28 mouse cellular contexts compared by ENCODE assay signal in genomic region chr13:54491381-54491780, GRCm38 (mm10). TPM values are rescaled to one million over a fixed set of nuclear protein-coding genes. Genes with fewer than 3 reads are reported as not detected.
DNase-seq lines count a peak whose midpoint lies in the region; ATAC-seq and TF ChIP-seq lines count a peak whose summit lies in the region.
"Had no signal": no experiment of that assay in that cellular context is flagged by ENCODE, and none has a peak within 500 bp of the region (broad histone marks: within the 10 kb centered on the region; RNA-seq: fewer than 3 reads in every experiment).

No protein-coding gene starts in this region.

- no peaks in the 10 kb centered on the region for H3K36me3 ChIP-seq in hindbrain, postnatal 0 days (ENCODE audit: insufficient read depth, low read length)
- no peaks in the 10 kb centered on the region for H3K36me3 ChIP-seq in hindbrain, embryonic 16.5 days (ENCODE audit: control insufficient read depth, insufficient read depth, low read length)
- H3K36me3 ChIP-seq in midbrain, postnatal 0 days (ENCODE audit: insufficient read depth, low read length): no peaks in the 10 kb centered on the region
- no peaks in the 10 kb centered on the region for H3K36me3 ChIP-seq in midbrain, embryonic 16.5 days (ENCODE audit: control insufficient read depth, insufficient read depth, low read length)
- H3K36me3 ChIP-seq: embryonic facial prominence, embryonic 13.5 days; embryonic facial prominence, embryonic 15.5 days; forebrain, embryonic 10.5 days; forebrain, embryonic 12.5 days; G1E had no signal

- no peaks in the 10 kb centered on the region for H3K27me3 ChIP-seq in hindbrain, postnatal 0 days (ENCODE audit: insufficient read depth, low read length)
- no peaks in the 10 kb centered on the region for H3K27me3 ChIP-seq in hindbrain, embryonic 16.5 days (replicated peaks; ENCODE audit: control insufficient read depth, insufficient read depth, low read length)
- H3K27me3 ChIP-seq in midbrain, postnatal 0 days (ENCODE audit: insufficient read depth, low read length): no peaks in the 10 kb centered on the region
- H3K27me3 ChIP-seq in midbrain, embryonic 16.5 days (ENCODE audit: control insufficient read depth, insufficient read depth, low read depth, low read length): no peaks in the 10 kb centered on the region
- H3K27me3 ChIP-seq: CH12.LX; embryonic facial prominence, embryonic 13.5 days; embryonic facial prominence, embryonic 15.5 days; forebrain, embryonic 12.5 days had no signal

- 68% methylated on average over 6 of the region's 6 CpGs for WGBS in hindbrain, postnatal 0 days
- 79% methylated on average over 6 of the region's 6 CpGs for WGBS in hindbrain, embryonic 16.5 days
- 77% methylated on average over 6 of the region's 6 CpGs for WGBS in midbrain, postnatal 0 days
- WGBS in midbrain, embryonic 16.5 days: 82% methylated on average over 6 of the region's 6 CpGs

- H3K9ac ChIP-seq in hindbrain, postnatal 0 days (replicated peaks; ENCODE audit: low read length): no peak overlapping the region
- H3K9ac ChIP-seq in hindbrain, embryonic 16.5 days (ENCODE audit: low read depth, low read length): no peak overlapping the region
- no peak overlapping the region for H3K9ac ChIP-seq in midbrain, postnatal 0 days (replicated peaks; ENCODE audit: low read length, poor library complexity, severe bottlenecking)
- H3K9ac ChIP-seq in midbrain, embryonic 16.5 days (ENCODE audit: low read depth, low read length): no peak overlapping the region
- H3K9ac ChIP-seq: embryonic facial prominence, embryonic 13.5 days; embryonic facial prominence, embryonic 15.5 days; forebrain, embryonic 12.5 days had no signal

- H3K4me2 ChIP-seq in hindbrain, postnatal 0 days (ENCODE audit: low read depth, low read length): no peak overlapping the region
- H3K4me2 ChIP-seq in hindbrain, embryonic 16.5 days (ENCODE audit: low read length): no peak overlapping the region
- no peak overlapping the region for H3K4me2 ChIP-seq in midbrain, postnatal 0 days (ENCODE audit: low read depth, low read length, poor library complexity, severe bottlenecking)
- H3K4me2 ChIP-seq in midbrain, embryonic 16.5 days (ENCODE audit: low read length): no peak overlapping the region
- H3K4me2 ChIP-seq: embryonic facial prominence, embryonic 13.5 days; embryonic facial prominence, embryonic 15.5 days; forebrain, embryonic 12.5 days had no signal

- no peaks in the 10 kb centered on the region for H3K9me3 ChIP-seq in hindbrain, postnatal 0 days (ENCODE audit: low read length)
- H3K9me3 ChIP-seq in hindbrain, embryonic 16.5 days (ENCODE audit: control insufficient read depth, low read length): no peaks in the 10 kb centered on the region
- H3K9me3 ChIP-seq in midbrain, postnatal 0 days (ENCODE audit: low read length): no peaks in the 10 kb centered on the region
- H3K9me3 ChIP-seq in midbrain, embryonic 16.5 days (replicated peaks; ENCODE audit: control insufficient read depth, low read length, poor library complexity, severe bottlenecking): no peaks in the 10 kb centered on the region
- H3K9me3 ChIP-seq: embryonic facial prominence, embryonic 13.5 days; embryonic facial prominence, embryonic 15.5 days; forebrain, embryonic 10.5 days; forebrain, embryonic 12.5 days; G1E had no signal

- no peak overlapping the region for H3K27ac ChIP-seq in hindbrain, postnatal 0 days
- H3K27ac ChIP-seq in hindbrain, embryonic 16.5 days (ENCODE audit: low read depth, low read length): no peak overlapping the region
- H3K27ac ChIP-seq in midbrain, postnatal 0 days (ENCODE audit: low read depth, low read length): no peak overlapping the region
- H3K27ac ChIP-seq in midbrain, embryonic 16.5 days (ENCODE audit: low read length): no peak overlapping the region
- H3K27ac ChIP-seq: embryonic facial prominence, embryonic 13.5 days; embryonic facial prominence, embryonic 15.5 days; forebrain, embryonic 10.5 days; forebrain, embryonic 12.5 days had no signal

- ATAC-seq in hindbrain, postnatal 0 days: no peak
- ATAC-seq in hindbrain, embryonic 16.5 days: no peak
- ATAC-seq in midbrain, postnatal 0 days (ENCODE audit: low FRiP score): no peak
- ATAC-seq in midbrain, embryonic 16.5 days: no peak
- ATAC-seq: activated CD4-positive, CD25-positive, alpha-beta regulatory T cell, adult 4 months; CD4-positive, CD25-positive, alpha-beta regulatory T cell, adult 4 months; forebrain, embryonic 14.5 days; forebrain, embryonic 16.5 days; Patski had no signal

- H3K4me1 ChIP-seq in hindbrain, postnatal 0 days (ENCODE audit: insufficient read depth, low read length): no peaks in the 10 kb centered on the region
- H3K4me1 ChIP-seq in hindbrain, embryonic 16.5 days (ENCODE audit: control insufficient read depth, insufficient read depth, low read depth, low read length): no peaks in the 10 kb centered on the region
- no peaks in the 10 kb centered on the region for H3K4me1 ChIP-seq in midbrain, postnatal 0 days (ENCODE audit: insufficient read depth, low read length)
- H3K4me1 ChIP-seq in midbrain, embryonic 16.5 days (ENCODE audit: control insufficient read depth, insufficient read depth, low read length): no peaks in the 10 kb centered on the region
- H3K4me1 ChIP-seq: embryonic facial prominence, embryonic 15.5 days; forebrain, embryonic 10.5 days; forebrain, embryonic 12.5 days had no signal

- TF ChIP-seq CTCF in hindbrain, postnatal 0 days (IDR thresholded peaks at IDR 0.05; ENCODE audit: low read depth): no peak
- no peak for TF ChIP-seq CTCF in midbrain, postnatal 0 days (IDR thresholded peaks at IDR 0.05)

- no peak overlapping the region for H3K4me3 ChIP-seq in hindbrain, postnatal 0 days (ENCODE audit: low read length)
- no peak overlapping the region for H3K4me3 ChIP-seq in hindbrain, embryonic 16.5 days (ENCODE audit: low read length)
- H3K4me3 ChIP-seq in midbrain, postnatal 0 days (ENCODE audit: low read depth, low read length): no peak overlapping the region
- H3K4me3 ChIP-seq in midbrain, embryonic 16.5 days (ENCODE audit: low read depth, low read length): no peak overlapping the region
- H3K4me3 ChIP-seq: embryonic facial prominence, embryonic 13.5 days; embryonic facial prominence, embryonic 15.5 days; erythroblast, embryonic 14.5 days; forebrain, embryonic 10.5 days; forebrain, embryonic 12.5 days had no signal

- DNase-seq in cerebellum, postnatal 10 days: peak; percentile 66 to 68
- DNase-seq in cerebellum, postnatal 36 days: no peak
- peak; percentile 25 for DNase-seq in hindbrain, postnatal 0 days (ENCODE audit: low spot score)
- peak; percentile 23 for DNase-seq in midbrain, postnatal 0 days (ENCODE audit: low spot score)
- DNase-seq: adrenal gland, adult 8-10 months; adrenal gland, postnatal 14 days; adrenal gland, postnatal 36 days; B cell, adult 2 months; cerebellum, adult 11 months; cerebellum, adult 18-20 months; cerebellum, adult 8-10 months; cerebellum, adult 9-11 months; cerebellum, postnatal 25 days; embryo, embryonic 11 days had no signal

RNA-seq across cellular contexts. Expression of gene Simc1, which starts 12.2 kb away (rescaled TPM):
- 17.1 and 18.3 TPM in 2 replicates for total RNA-seq in hindbrain, postnatal 0 days (2014; rRNA removed)
- polyA plus RNA-seq in hindbrain, postnatal 0 days (2015; fragmentation: Nextera tagmentation; extraction: Ambion mirVana): 9.3 and 9.5 TPM in 2 replicates
- polyA plus RNA-seq in hindbrain, embryonic 16.5 days (2015; fragmentation: Nextera tagmentation; extraction: Ambion mirVana): 20.4 and 23.7 TPM in 2 replicates
- total RNA-seq in midbrain, postnatal 0 days (2014; rRNA removed): 20.1 and 23.6 TPM in 2 replicates
- 9.8 and 10.2 TPM in 2 replicates for polyA plus RNA-seq in midbrain, postnatal 0 days (2015; fragmentation: Nextera tagmentation; extraction: Ambion mirVana)
- 22.3 and 25.6 TPM in 2 replicates for polyA plus RNA-seq in midbrain, embryonic 16.5 days (2015; fragmentation: Nextera tagmentation; extraction: Ambion mirVana)

RNA-seq across cellular contexts. Expression of gene Thoc3, which starts 22.7 kb away (rescaled TPM):
- total RNA-seq in hindbrain, postnatal 0 days (2014; rRNA removed): 67.2 and 120 TPM in 2 replicates
- 107 and 108 TPM in 2 replicates for polyA plus RNA-seq in hindbrain, postnatal 0 days (2015; fragmentation: Nextera tagmentation; extraction: Ambion mirVana)
- 93.8 and 94.8 TPM in 2 replicates for polyA plus RNA-seq in hindbrain, embryonic 16.5 days (2015; fragmentation: Nextera tagmentation; extraction: Ambion mirVana)
- total RNA-seq in midbrain, postnatal 0 days (2014; rRNA removed): 51.7 and 62.6 TPM in 2 replicates
- polyA plus RNA-seq in midbrain, postnatal 0 days (2015; fragmentation: Nextera tagmentation; extraction: Ambion mirVana): 127 and 133 TPM in 2 replicates
- polyA plus RNA-seq in midbrain, embryonic 16.5 days (2015; fragmentation: Nextera tagmentation; extraction: Ambion mirVana): 107 and 110 TPM in 2 replicates

Comparison
In these comparisons a context has a peak if more than half of its experiments do, and no peak if none do; other contexts are left out.
1. DNase-seq: peak in cerebellum, postnatal 10 days (2 of 2), hindbrain, postnatal 0 days (single experiment) and midbrain, postnatal 0 days (single experiment); none in cerebellum, postnatal 36 days (0 of 2).